Mouse (Mus musculus) liver, adult 2 months (tissue): ENCODE measurements around the gene Zfp523.

Experiments used
- CTCF ChIP-seq: fragments of 200-500 bp; IDR thresholded peaks from 2 replicates; pipeline ENCODE4 v1.5.1; 2011; ENCODE audit warnings: low read depth, low read length, control low read depth
- POLR2A ChIP-seq: fragments of 200-500 bp; IDR thresholded peaks from 2 replicates; pipeline ENCODE4 v1.6.1; 2011; ENCODE audit warnings: low read length, control low read depth; ENCODE audit not compliant: insufficient read depth; ENCODE audit errors: extremely low read depth

GRCm38 (mm10) chr17:28140431-28141204, 36.3 kb upstream of the Zfp523 start:
- no peak for TF ChIP-seq CTCF
- no peak for TF ChIP-seq POLR2A
